Mouse (Mus musculus): Measurements from ENCODE around the gene Setdb2.
"Not testable (repeated sequence)": the region's sequence is repeated elsewhere in the genome, so short reads cannot be mapped to it uniquely, and the experiment has no call there.

Setdb2 gene

DNA sequence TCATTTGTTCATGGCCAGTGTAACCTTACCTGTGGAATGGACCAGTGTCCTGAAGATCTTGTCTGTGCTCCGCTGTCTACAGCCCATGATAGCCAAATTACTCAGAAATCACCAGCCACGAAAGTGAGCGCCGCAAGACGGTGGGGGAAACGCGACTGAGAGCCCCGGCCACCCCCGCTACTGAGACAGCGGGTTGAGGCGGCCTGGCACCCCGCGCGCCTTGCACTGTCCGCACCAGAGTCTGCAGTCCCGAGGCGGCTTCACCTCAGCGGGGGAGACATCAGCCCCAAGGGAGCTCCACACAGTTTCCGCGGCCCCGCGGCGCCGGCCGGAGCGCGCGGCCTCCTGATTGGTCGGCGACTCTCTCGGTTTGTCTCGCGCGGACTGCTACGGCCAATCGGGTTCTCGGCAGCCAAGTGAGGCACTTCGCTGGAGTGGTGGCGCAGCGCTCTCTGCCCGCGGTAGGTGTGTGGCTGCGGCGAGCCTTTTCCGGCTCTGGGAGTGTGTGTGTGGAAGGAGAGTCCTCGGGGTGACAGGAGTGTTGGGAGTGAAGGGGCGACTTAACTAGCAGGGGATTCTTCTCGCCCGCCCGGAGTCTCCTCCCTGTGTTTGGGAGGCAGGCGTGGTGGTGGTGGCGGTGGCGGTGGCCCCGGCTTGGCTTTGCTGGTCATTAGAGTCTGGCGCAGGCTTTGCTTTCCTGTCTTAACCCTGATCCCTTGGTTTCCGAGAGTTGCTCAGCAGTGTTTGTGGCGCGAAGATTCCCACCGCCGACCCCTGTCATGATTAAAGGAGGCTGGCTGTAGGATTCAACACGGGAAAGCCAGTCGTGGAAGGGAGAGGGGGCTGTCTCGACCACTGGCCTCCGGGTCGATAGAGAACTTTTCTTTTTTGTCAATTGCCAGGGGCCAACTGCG is at the start of gene Setdb2, which contains the start of gene Cab39l:
Gene Setdb2, minus strand, starts transcription at position 327 of the 914 bp plus-strand sequence.
Gene Cab39l, plus strand, starts transcription at position 415 of the 914 bp plus-strand sequence.
- peak; percentile 95 for DNase-seq

GRCm38 (mm10) chr14:59485247-59485810 is 44.6 kb upstream of the Setdb2 start:
- DNase-seq = no peak

DNA sequence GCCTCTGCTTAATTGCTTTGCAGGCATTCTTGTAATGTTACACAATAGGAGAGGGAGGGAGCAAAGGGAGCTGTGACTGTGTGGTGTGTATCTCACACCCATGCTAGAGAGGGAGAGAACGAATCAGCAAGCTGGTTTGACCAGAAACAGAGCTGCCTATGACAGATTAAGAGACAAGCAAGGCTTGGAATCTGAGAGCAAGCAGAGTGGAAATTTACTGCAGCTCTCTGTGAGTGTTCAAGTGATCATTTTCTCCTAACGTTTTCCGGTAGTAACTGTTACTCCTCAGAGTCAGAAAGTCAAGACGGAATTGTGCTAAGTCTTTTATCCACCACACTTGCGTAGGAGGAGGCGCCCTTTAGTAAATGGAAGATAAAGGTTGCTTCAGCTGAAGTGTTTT is 38.0 kb upstream of the Setdb2 start:
- no peak for DNase-seq

DNA sequence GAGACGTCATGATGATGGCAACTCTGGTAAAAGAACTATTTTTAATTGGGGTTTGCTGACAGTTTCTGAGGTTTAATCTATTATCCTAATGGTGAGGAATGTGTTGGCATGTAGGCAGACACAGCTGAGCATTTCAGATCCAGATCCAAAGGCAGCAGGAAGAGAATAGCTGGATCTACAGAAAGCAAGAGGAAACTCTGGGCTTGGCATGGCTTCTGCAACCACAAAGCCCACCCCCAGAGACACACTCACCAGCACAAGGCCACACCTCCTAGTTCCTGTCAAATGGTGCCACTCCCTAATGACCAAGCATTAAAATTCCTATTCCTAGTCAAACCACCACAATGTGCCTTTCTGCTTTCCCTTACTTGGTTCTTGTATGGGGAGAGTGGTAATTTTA is 30.1 kb upstream of the Setdb2 start:
- DNase-seq = no peak

- no peak for DNase-seq
These were observed 27.1 kb upstream of the Setdb2 start for GRCm38 (mm10) chr14:59467798-59468197.

DNA sequence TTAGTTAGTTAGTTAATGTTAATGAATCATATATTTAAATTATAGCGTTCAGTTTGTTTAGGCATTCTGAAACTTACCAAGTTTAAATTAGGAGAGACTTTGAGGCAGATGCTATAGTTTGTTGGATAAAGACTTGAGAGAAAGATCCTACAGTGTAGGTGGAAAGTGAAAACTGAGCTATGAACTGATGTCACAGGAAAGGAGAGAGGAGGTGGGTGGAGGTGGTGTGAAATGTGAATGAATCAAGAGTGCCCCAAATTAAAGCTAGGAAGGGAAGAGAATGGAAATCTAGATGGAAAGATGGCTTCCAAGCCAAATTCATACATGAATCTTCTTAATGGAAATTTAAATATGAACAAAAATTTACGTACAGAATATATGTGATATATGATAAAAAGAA is 25.8 kb upstream of the Setdb2 start:
- no peak for DNase-seq

- DNase-seq = no peak
These were observed 7.3 kb upstream of the Setdb2 start for GRCm38 (mm10) chr14:59447981-59448380.

- no peak for DNase-seq
These were observed 4.7 kb upstream of the Setdb2 start for GRCm38 (mm10) chr14:59445421-59445820.

DNA sequence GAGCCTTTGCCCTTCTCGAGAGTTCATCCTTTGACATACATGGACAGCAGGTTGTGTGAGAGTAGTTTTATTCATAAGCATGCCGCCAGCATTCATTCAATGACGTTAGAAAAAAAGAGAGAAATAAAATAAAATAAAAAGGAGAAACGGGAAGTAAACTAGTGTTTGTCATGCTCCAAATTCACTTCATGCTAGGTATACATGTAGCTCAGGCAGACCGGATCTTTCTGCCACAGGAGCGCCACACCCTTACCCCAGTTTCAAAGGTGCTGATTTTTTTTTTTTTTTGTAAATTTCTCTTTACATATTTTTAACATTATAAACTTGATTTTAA is 755 bp upstream of the Setdb2 start:
- no peak for DNase-seq

- no peak for DNase-seq
These were observed 645 bp downstream of the Setdb2 start for GRCm38 (mm10) chr14:59440039-59440438.

GRCm38 (mm10) chr14:59438505-59438904 is 2.2 kb downstream of the Setdb2 start:
- no peak for DNase-seq

DNA sequence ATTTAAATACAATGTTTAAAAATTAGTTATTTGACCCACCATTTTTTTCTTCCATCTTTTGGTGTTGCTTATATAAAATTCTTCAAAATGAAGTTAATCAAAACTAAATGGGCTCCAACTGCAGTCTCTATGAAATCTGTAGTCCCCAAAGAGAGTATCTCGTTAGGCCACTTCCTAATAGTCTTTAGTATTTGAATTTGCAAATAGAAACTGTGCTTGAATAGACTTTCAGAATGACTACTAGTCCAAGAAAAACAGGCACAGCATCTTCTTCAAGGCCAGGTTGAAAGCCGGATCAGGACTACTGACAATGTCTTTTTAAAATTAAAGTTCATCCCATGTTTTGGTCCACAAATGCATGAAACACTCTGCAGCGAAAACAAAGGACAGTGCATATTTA is 3.3 kb downstream of the Setdb2 start:
- DNase-seq = no peak

GRCm38 (mm10) chr14:59435206-59435605 is 5.5 kb downstream of the Setdb2 start:
- no peak for DNase-seq

- DNase-seq = no peak
These were observed 6.8 kb downstream of the Setdb2 start for GRCm38 (mm10) chr14:59433902-59434301.

- no peak for DNase-seq
These were observed 10.1 kb downstream of the Setdb2 start for GRCm38 (mm10) chr14:59430556-59430955.

DNA sequence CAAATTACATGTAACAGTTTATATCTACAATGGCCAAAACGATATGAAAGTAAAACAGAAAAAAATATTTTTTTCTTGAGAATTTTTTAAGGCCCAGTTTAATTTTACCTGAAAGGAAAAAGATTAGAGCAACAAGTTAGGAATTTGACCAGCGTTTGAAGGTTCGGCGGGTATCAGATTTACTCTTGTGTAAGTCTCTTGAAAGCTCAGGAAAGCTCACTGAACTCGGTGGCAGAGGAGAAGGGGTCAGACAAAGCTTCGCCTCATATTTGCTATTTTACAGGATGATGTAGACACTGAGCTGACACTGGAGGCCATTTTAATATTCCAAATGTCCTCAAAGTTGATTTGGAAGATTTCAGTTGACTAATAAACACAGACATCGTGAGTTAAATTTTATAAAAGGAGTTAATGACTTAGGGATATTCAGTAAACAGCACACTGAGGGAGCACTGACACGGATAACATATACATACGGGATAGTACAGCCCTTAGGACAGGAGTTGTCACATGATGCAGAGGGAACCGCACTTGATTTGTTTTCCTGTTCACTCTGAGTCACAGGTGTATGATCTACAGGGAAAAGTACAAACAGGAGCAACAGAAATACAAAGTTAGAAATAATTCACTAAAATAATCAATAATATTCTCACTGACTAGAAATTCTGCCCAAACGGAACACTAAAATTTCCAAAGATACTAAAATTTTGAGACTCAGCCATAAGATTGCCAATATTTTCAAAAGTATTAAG is 17.6 kb downstream of the Setdb2 start:
- no peak for DNase-seq

DNA sequence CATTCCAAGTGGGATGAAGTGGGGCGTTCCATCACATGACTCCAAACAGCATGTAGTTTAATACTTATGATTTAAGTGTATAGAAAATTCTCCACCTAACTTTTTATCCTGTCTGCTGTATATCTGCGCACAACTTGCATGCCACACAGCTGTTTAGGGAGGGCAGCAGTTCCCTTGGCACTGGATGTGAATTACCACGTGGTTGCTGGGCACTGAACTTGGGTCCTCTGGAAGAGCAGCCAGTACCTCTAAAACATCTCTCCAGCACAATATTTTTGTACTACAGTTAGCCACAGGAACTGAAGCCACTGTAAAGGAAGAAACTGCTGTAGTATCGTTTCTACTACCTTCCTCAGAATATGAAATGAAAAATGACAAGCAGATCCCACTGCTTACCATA is 22.5 kb downstream of the Setdb2 start:
- no peak for DNase-seq

DNA sequence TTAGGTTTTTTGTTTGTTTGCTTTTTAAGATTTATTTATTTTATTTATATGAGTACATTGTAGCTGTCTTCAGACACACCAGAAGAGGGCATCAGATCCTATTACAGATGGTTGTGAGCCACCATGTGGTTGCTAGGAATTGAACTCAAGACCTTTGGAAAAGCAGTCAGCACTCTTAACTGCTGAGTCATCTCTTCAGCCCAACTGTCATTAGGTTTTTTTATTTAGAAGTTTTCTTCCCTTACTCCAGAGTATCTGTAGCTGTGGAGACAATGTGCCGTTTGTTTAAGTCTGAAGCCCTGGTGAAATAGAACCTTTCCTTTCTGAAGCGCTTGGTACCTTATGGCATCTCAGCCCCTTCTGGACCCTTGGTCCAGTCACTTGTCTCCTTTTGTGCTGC is 25.7 kb downstream of the Setdb2 start:
- not testable (repeated sequence) for DNase-seq

DNA sequence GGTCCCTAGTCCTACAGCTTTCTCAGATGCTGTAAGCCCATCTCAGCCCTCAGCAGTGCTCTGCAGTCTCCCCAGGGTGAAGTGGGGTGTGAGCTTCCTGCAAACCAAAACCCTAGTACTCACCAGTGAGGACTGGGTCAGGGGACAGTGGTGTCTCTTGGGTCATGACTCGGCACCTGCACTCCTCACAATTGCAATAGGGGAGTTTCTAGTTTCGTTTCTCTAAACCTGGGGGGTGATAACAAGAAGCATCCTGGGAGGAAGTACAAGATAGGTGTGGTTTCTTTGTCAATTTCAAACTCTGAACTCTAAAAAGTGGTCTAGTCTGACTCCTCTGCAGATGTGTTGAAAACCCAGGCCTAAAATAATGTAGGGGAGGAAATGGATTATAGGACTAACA is 43.7 kb downstream of the Setdb2 start:
- DNase-seq = peak; percentile 45

DNA sequence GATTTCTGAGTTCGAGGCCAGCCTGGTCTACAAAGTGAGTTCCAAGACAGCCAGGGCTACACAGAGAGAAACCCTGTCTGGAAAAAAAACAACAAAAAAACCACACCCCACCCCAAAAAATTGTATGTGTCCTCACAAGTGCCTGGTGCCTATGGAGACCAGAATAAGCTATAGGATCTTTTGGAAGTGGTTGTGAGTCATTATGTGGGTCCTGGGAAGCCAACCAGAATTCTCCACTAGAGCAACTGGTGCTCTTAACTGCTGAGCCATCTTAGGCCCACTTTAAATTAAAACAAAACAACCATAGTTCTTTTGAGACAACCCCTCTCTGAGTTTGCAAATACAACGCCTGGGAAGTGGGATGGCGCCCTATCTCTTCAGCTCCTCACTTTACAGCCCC is 45.4 kb downstream of the Setdb2 start, which contains the start of gene Phf11c:
Gene Phf11c, minus strand, starts transcription at position 101 of the 400 bp plus-strand sequence.
- no peak for DNase-seq

- DNase-seq = not testable (repeated sequence)
These were observed 50.5 kb downstream of the Setdb2 start for GRCm38 (mm10) chr14:59390181-59390580.

GRCm38 (mm10) chr14:59389532-59389931 is 51.2 kb downstream of the Setdb2 start:
- DNase-seq = no peak

- no peak for DNase-seq
These were observed 70.2 kb downstream of the Setdb2 start for GRCm38 (mm10) chr14:59370348-59371068.

Measured in thymus, postnatal 4 days (tissue).